Comparison of ENCODE assay signal across 24 mouse cellular contexts in the genomic region with DNA sequence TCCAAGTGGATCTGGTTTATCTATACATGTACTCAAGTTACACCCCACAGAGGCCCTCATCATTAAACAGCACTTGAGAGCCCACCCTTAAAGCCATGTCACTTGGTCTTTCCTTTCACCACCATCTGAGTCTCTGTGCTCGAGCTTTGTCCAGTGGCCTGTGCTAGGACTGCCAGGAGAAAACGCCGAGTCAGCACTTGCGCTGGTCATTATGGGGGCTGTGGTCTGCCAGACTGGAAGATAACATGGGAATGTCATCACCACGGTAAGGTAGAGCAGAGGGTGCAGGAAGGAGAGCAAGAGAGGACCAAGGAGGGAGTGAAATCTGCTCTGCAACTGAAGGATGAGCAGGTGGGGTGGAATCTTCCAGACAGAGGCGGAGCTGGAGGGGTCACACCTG. TPM values are rescaled to one million over a fixed set of nuclear protein-coding genes. Genes with fewer than 3 reads are reported as not detected.
A peak's percentile ranks its signal among the peaks of the same experiment; 100 is the strongest.
DNase-seq lines count a peak whose midpoint lies in the region; ATAC-seq and TF ChIP-seq lines count a peak whose summit lies in the region.
"Had no signal": no experiment of that assay in that cellular context is flagged by ENCODE, and none has a peak within 500 bp of the region (broad histone marks: within the 10 kb centered on the region; RNA-seq: fewer than 3 reads in every experiment).

No protein-coding gene starts in this region.

- TF ChIP-seq RAD21 in CH12.LX (IDR thresholded peaks at IDR 0.05; ENCODE audit: low read depth, low read length) (no peak), MEL (IDR thresholded peaks at IDR 0.05; ENCODE audit: low read depth, low read length) (no peak)

- TF ChIP-seq CTCF in CH12.LX (conservative IDR thresholded peaks at IDR 0.05 in 1 of 2, IDR thresholded peaks at IDR 0.05 in 1 of 2; ENCODE audit: low read depth in 2 of 2, low read length in 2 of 2) (no peak), MEL (IDR thresholded peaks at IDR 0.05 in 2 of 3, conservative IDR thresholded peaks at IDR 0.05 in 1 of 3; ENCODE audit: control insufficient read depth in 1 of 3, insufficient read depth in 1 of 3, low read depth in 2 of 3, low read length in 3 of 3, poor library complexity in 1 of 3, severe bottlenecking in 1 of 3) (no peak)

- H3K27ac ChIP-seq in CH12.LX (ENCODE audit: insufficient read depth, low read depth) (no peak overlapping the region), ES-E14 (ENCODE audit: insufficient read depth, low read depth, low read length, poor library complexity, severe bottlenecking) (no peak overlapping the region), MEL (ENCODE audit: control insufficient read depth, low read depth, low read length) (no peak overlapping the region)
- no peak overlapping the region for H3K27ac ChIP-seq in hindbrain, embryonic 11.5 days (ENCODE audit: low read depth, low read length)
- H3K27ac ChIP-seq in embryonic facial prominence, embryonic 10.5 days (replicated peaks): no peak overlapping the region

- in situ Hi-C loops in CH12.LX (cut with MboI; ENCODE audit: low pct_ligation_motif_present, low pct_unique_long_range_greater_than_20kb, low sequenced_read_pairs): no loop called here
- in situ Hi-C loops in ES-E14 (cut with MboI; ENCODE audit: low sequenced_read_pairs in 2 of 2, unreplicated experiment in 2 of 2): no loop called here

- peak; percentile 0 for DNase-seq in left cerebral cortex, postnatal 4 days
- DNase-seq in left cerebral cortex, adult 11 months (ENCODE audit: low spot score): no peak
- DNase-seq in CH12.LX (ENCODE audit: extremely low read depth) (no peak), ES-E14 (ENCODE audit: low read depth, low spot score) (no peak), MEL (ENCODE audit: low read depth, low spot score) (no peak)
- DNase-seq in hindbrain, embryonic 11.5 days (ENCODE audit: low spot score): no peak
- no peak for DNase-seq in adrenal gland, adult 2 months
- DNase-seq in embryonic facial prominence, embryonic 10.5 days (ENCODE audit: low spot score): no peak
- DNase-seq: adrenal gland, adult 8-10 months; adrenal gland, postnatal 10 days; adrenal gland, postnatal 14 days; adrenal gland, postnatal 25 days; adrenal gland, postnatal 36 days; B cell, adult 2 months; cerebellum, adult 11 months; cerebellum, adult 11-12 months; cerebellum, adult 18-20 months; cerebellum, adult 2 months; cerebellum, adult 8-10 months; cerebellum, adult 9-10 months had no signal

- intact Hi-C loops in left cerebral cortex, postnatal 4 days (cut with DNase I): loop anchor here (10.0 kb wide), 1 partner anchor 356 kb away; no protein-coding TSS in a partner anchor

- TF ChIP-seq POLR2A in CH12.LX (IDR thresholded peaks at IDR 0.05; ENCODE audit: low read depth, low read length) (no peak), MEL (IDR thresholded peaks at IDR 0.05; ENCODE audit: control insufficient read depth in 1 of 2, insufficient read depth in 1 of 2, low read depth in 1 of 2, low read length in 2 of 2, poor library complexity in 1 of 2) (no peak)

- no peak for TF ChIP-seq EP300 in CH12.LX (IDR thresholded peaks at IDR 0.05; ENCODE audit: low read length)
- no peak for TF ChIP-seq EP300 in MEL (IDR thresholded peaks at IDR 0.05; ENCODE audit: low read depth in 1 of 2, low read length in 2 of 2)

- H3K9me3 ChIP-seq in CH12.LX (replicated peaks; ENCODE audit: low read length): no peaks in the 10 kb centered on the region
- no peaks in the 10 kb centered on the region for H3K9me3 ChIP-seq in ES-E14 (ENCODE audit: control insufficient read depth, insufficient read depth, low read depth, low read length)
- no peaks in the 10 kb centered on the region for H3K9me3 ChIP-seq in MEL (replicated peaks; ENCODE audit: insufficient read depth, low read length)
- no peaks in the 10 kb centered on the region for H3K9me3 ChIP-seq in hindbrain, embryonic 11.5 days (ENCODE audit: control insufficient read depth, low read length)
- H3K9me3 ChIP-seq in embryonic facial prominence, embryonic 10.5 days: no peaks in the 10 kb centered on the region
- H3K9me3 ChIP-seq: G1E had no signal

- H3K79me2 ChIP-seq in CH12.LX (replicated peaks; ENCODE audit: control insufficient read depth, extremely low read depth, insufficient read depth, poor library complexity, severe bottlenecking) (no peaks in the 10 kb centered on the region), MEL (ENCODE audit: control insufficient read depth, insufficient read depth, low read length, poor library complexity) (no peaks in the 10 kb centered on the region)

- peaks cover 4 to 15% of the 10 kb centered on the region in 2 experiments; a peak in 3 of 4 replicates for H3K4me1 ChIP-seq in CH12.LX (ENCODE audit: control insufficient read depth in 1 of 2, insufficient read depth in 2 of 2)
- peaks cover 0 to 8% of the 10 kb centered on the region in 2 experiments; a peak in 1 of 4 replicates for H3K4me1 ChIP-seq in ES-E14 (ENCODE audit: control insufficient read depth in 2 of 2, insufficient read depth in 2 of 2, low read length in 2 of 2, poor library complexity in 1 of 2)
- H3K4me1 ChIP-seq in MEL (ENCODE audit: control insufficient read depth in 1 of 2, insufficient read depth in 2 of 2, low read length in 2 of 2): no peaks in the 10 kb centered on the region
- H3K4me1 ChIP-seq in hindbrain, embryonic 11.5 days (replicated peaks; ENCODE audit: control insufficient read depth, insufficient read depth, low read length): no peaks in the 10 kb centered on the region
- peaks cover 3% of the 10 kb centered on the region; the same call in 1 of the 2 replicates for H3K4me1 ChIP-seq in embryonic facial prominence, embryonic 10.5 days

- H3K4me2 ChIP-seq in CH12.LX (ENCODE audit: insufficient read depth, low read depth, poor library complexity, severe bottlenecking): no peak overlapping the region
- H3K4me2 ChIP-seq in hindbrain, embryonic 11.5 days (replicated peaks; ENCODE audit: low read depth, low read length): no peak overlapping the region

- no peak for ATAC-seq in hindbrain, embryonic 11.5 days (ENCODE audit: low FRiP score)
- ATAC-seq: activated CD4-positive, CD25-positive, alpha-beta regulatory T cell, adult 4 months; CD4-positive, CD25-positive, alpha-beta regulatory T cell, adult 4 months; Patski had no signal

- WGBS in hindbrain, embryonic 11.5 days: 83% methylated on average over 6 of the region's 6 CpGs
- WGBS in embryonic facial prominence, embryonic 10.5 days: 87% methylated on average over 6 of the region's 6 CpGs

- H3K36me3 ChIP-seq in CH12.LX (replicated peaks in 1 of 2; ENCODE audit: control insufficient read depth in 1 of 2, insufficient read depth in 1 of 2, low read length in 1 of 2): no peaks in the 10 kb centered on the region
- H3K36me3 ChIP-seq in ES-E14 (ENCODE audit: control insufficient read depth, insufficient read depth, low read length, poor library complexity, severe bottlenecking): peaks cover 2% of the 10 kb centered on the region; the same call in 1 of the 2 replicates
- H3K36me3 ChIP-seq in MEL (ENCODE audit: control insufficient read depth in 1 of 2, insufficient read depth in 2 of 2, low read length in 2 of 2): no peaks in the 10 kb centered on the region
- no peaks in the 10 kb centered on the region for H3K36me3 ChIP-seq in hindbrain, embryonic 11.5 days (ENCODE audit: control insufficient read depth, insufficient read depth, low read length)
- no peaks in the 10 kb centered on the region for H3K36me3 ChIP-seq in embryonic facial prominence, embryonic 10.5 days (replicated peaks)
- H3K36me3 ChIP-seq: G1E had no signal

- H3K27me3 ChIP-seq in CH12.LX (replicated peaks): no peaks in the 10 kb centered on the region
- no peaks in the 10 kb centered on the region for H3K27me3 ChIP-seq in MEL (ENCODE audit: control insufficient read depth in 1 of 2, insufficient read depth in 2 of 2, low read length in 2 of 2)
- no peaks in the 10 kb centered on the region for H3K27me3 ChIP-seq in hindbrain, embryonic 11.5 days (ENCODE audit: control insufficient read depth, insufficient read depth, low read length)
- H3K27me3 ChIP-seq in embryonic facial prominence, embryonic 10.5 days (replicated peaks; ENCODE audit: low read depth, poor library complexity, severe bottlenecking): no peaks in the 10 kb centered on the region
- H3K27me3 ChIP-seq: Patski had no signal

- H3K4me3 ChIP-seq in CH12.LX (replicated peaks in 1 of 3; ENCODE audit: low read depth in 2 of 3, low read length in 2 of 3, poor library complexity in 1 of 3) (no peak overlapping the region), ES-E14 (ENCODE audit: insufficient read depth in 1 of 2, low read depth in 1 of 2, low read length in 2 of 2, poor library complexity in 1 of 2, severe bottlenecking in 1 of 2) (no peak overlapping the region), MEL (ENCODE audit: control insufficient read depth in 1 of 2, insufficient read depth in 1 of 2, low read depth in 2 of 2, low read length in 2 of 2) (no peak overlapping the region)
- no peak overlapping the region for H3K4me3 ChIP-seq in hindbrain, embryonic 11.5 days (ENCODE audit: low read depth, low read length)
- no peak overlapping the region for H3K4me3 ChIP-seq in embryonic facial prominence, embryonic 10.5 days

- dilution Hi-C loops in CH12.LX (cut with MboI; ENCODE audit: extremely low pct_ligation_motif_present, extremely low pct_unique_long_range_greater_than_20kb, low sequenced_read_pairs): no loop called here

- no peak overlapping the region for H3K9ac ChIP-seq in CH12.LX (ENCODE audit: insufficient read depth, low read depth)
- H3K9ac ChIP-seq in ES-E14 (ENCODE audit: insufficient read depth, low read depth, low read length, poor library complexity, severe bottlenecking): no peak overlapping the region
- no peak overlapping the region for H3K9ac ChIP-seq in MEL (ENCODE audit: control insufficient read depth, low read depth, low read length, poor library complexity, severe bottlenecking)
- no peak overlapping the region for H3K9ac ChIP-seq in hindbrain, embryonic 11.5 days (ENCODE audit: low read depth, low read length)

TF ChIP-seq in CH12.LX, 34 proteins besides CTCF, POLR2A, EP300 and RAD21 (continues in another document):
- no peak for TF ChIP-seq ZC3H11A (IDR thresholded peaks at IDR 0.05; ENCODE audit: low read depth, low read length)

TF ChIP-seq in MEL, 35 proteins besides CTCF, POLR2A, EP300 and RAD21 (continues in another document):
- TF ChIP-seq UBTF (IDR thresholded peaks at IDR 0.05; ENCODE audit: borderline replicate concordance, insufficient read depth, low read depth, low read length): no peak

RNA-seq across cellular contexts. Expression of a gene that starts 26.6 kb away (rescaled TPM):
- 10 to 100 TPM; 93.8 to 97.7 TPM for total RNA-seq in left cerebral cortex, postnatal 4 days (2021)
- total RNA-seq in CH12.LX (2012; rRNA removed) (33.8 and 36.5 TPM in 2 replicates), CH12.LX (2014; rRNA removed) (31.9 and 37.5 TPM in 2 replicates), ES-E14 (2012; rRNA removed) (44.7 and 58.7 TPM in 2 replicates), MEL (2012; rRNA removed) (62.1 and 66.9 TPM in 2 replicates)
- polyA plus RNA-seq in CH12.LX (2012; ENCODE audit: insufficient read length, low read depth) (62.2 and 86.3 TPM in 2 replicates), MEL (2012; ENCODE audit: insufficient read depth in 1 of 2, insufficient read length in 2 of 2, low read depth in 1 of 2, low replicate concordance in 2 of 2, missing spikeins in 1 of 2) (100 to 1,000 TPM in 1 of 2 experiments, not detected in 1; 113 TPM)
- polyA plus RNA-seq in hindbrain, embryonic 11.5 days (2014; fragmentation: Nextera tagmentation; extraction: Ambion mirVana): 18.3 and 18.8 TPM in 2 replicates
- total RNA-seq in adrenal gland, adult 2 months (2021): 10 to 100 TPM; 64.2 to 66.2 TPM
- 65.8 and 73.8 TPM in 2 replicates for polyA plus RNA-seq in adrenal gland, adult 2 months (2012; rRNA removed)
- polyA plus RNA-seq in embryonic facial prominence, embryonic 10.5 days (2016; fragmentation: Nextera tagmentation; extraction: Ambion mirVana): 14.9 and 15.1 TPM in 2 replicates
